ENCODE assay signal across 8 mouse cellular contexts in the genomic region with DNA sequence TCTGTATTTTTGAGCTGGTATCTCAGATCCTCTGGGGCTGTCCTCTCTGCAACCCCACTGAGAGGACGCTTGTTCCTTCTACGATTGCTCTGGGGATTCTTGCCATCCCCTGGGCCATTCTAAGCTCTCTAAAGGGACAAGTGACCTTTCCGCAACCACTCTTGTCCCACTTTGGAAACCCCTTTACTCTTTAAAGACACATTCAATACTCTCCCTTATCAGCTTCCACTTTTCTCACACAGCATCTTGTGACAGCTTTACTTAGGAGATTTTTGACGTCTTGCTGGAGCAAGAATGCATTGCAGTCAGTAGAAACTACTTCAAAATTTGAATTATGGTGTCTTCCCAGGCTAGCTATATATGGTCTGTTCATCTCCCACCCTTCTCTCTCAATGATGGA. TPM values are rescaled to one million over a fixed set of nuclear protein-coding genes. Genes with fewer than 3 reads are reported as not detected.
DNase-seq lines count a peak whose midpoint lies in the region; ATAC-seq and TF ChIP-seq lines count a peak whose summit lies in the region.

A gene (minus strand): TSS at position 101 of the 400 bp plus-strand sequence.

- TF ChIP-seq CTCF in ES-Bruce4 (IDR thresholded peaks at IDR 0.05; ENCODE audit: low read depth, low read length): no peak

- no peaks in the 10 kb centered on the region for H3K9me3 ChIP-seq in erythroblast, embryonic 14.5 days (ENCODE audit: control insufficient read depth, low read length)
- H3K9me3 ChIP-seq in ES-Bruce4 (replicated peaks; ENCODE audit: control insufficient read depth, insufficient read depth, low read length, poor library complexity, severe bottlenecking): no peaks in the 10 kb centered on the region
- no peaks in the 10 kb centered on the region for H3K9me3 ChIP-seq in forebrain, embryonic 15.5 days
- no peaks in the 10 kb centered on the region for H3K9me3 ChIP-seq in hindbrain, embryonic 14.5 days (ENCODE audit: control insufficient read depth, low read length)
- no peaks in the 10 kb centered on the region for H3K9me3 ChIP-seq in liver, embryonic 15.5 days (replicated peaks)

- H3K4me1 ChIP-seq in erythroblast, embryonic 14.5 days (ENCODE audit: control insufficient read depth): peaks cover 31% of the 10 kb centered on the region
- H3K4me1 ChIP-seq in ES-Bruce4 (ENCODE audit: control insufficient read depth, insufficient read depth, low read length): no peaks in the 10 kb centered on the region
- H3K4me1 ChIP-seq in forebrain, embryonic 15.5 days: peaks cover 30% of the 10 kb centered on the region
- peaks cover 25% of the 10 kb centered on the region for H3K4me1 ChIP-seq in hindbrain, embryonic 14.5 days (replicated peaks; ENCODE audit: control insufficient read depth, insufficient read depth, low read length)
- peaks cover 25% of the 10 kb centered on the region for H3K4me1 ChIP-seq in liver, embryonic 15.5 days (replicated peaks)

- H3K9ac ChIP-seq in ES-Bruce4 (ENCODE audit: low read depth, poor library complexity, severe bottlenecking): peak within 1 kb of the TSS; percentile 88
- H3K9ac ChIP-seq in forebrain, embryonic 15.5 days (replicated peaks): peak within 1 kb of the TSS; percentile 74
- peak within 1 kb of the TSS; percentile 79 for H3K9ac ChIP-seq in hindbrain, embryonic 14.5 days
- peak within 1 kb of the TSS; percentile 85 for H3K9ac ChIP-seq in liver, embryonic 15.5 days

- no peak for ATAC-seq in erythroblast, adult 5-6 weeks (replicated peaks; ENCODE audit: low FRiP score, poor library complexity, severe bottlenecking)
- ATAC-seq in forebrain, embryonic 15.5 days (replicated peaks): no peak
- no peak for ATAC-seq in hindbrain, embryonic 14.5 days (ENCODE audit: low FRiP score)
- no peak for ATAC-seq in liver, embryonic 15.5 days (ENCODE audit: insufficient read depth)

- TF ChIP-seq POLR2A in ES-Bruce4 (IDR thresholded peaks at IDR 0.05; ENCODE audit: insufficient read depth, low read length): no peak

- H3K36me3 ChIP-seq in erythroblast, embryonic 14.5 days (ENCODE audit: control insufficient read depth): peaks cover 43% of the 10 kb centered on the region
- H3K36me3 ChIP-seq in ES-Bruce4 (ENCODE audit: control insufficient read depth, insufficient read depth, low read length, poor library complexity, severe bottlenecking): peaks cover 30% of the 10 kb centered on the region
- peaks cover 31% of the 10 kb centered on the region for H3K36me3 ChIP-seq in forebrain, embryonic 15.5 days
- H3K36me3 ChIP-seq in hindbrain, embryonic 14.5 days (replicated peaks; ENCODE audit: control insufficient read depth, insufficient read depth): peaks cover 47% of the 10 kb centered on the region
- H3K36me3 ChIP-seq in liver, embryonic 15.5 days (replicated peaks): peaks cover 33% of the 10 kb centered on the region

- TF ChIP-seq EP300 in ES-Bruce4 (IDR thresholded peaks at IDR 0.05; ENCODE audit: insufficient read depth, low read depth, low read length): no peak

- H3K27me3 ChIP-seq in erythroblast, embryonic 14.5 days (ENCODE audit: control insufficient read depth): no peaks in the 10 kb centered on the region
- H3K27me3 ChIP-seq in ES-Bruce4 (ENCODE audit: control insufficient read depth, insufficient read depth, low read length, poor library complexity, severe bottlenecking): no peaks in the 10 kb centered on the region
- no peaks in the 10 kb centered on the region for H3K27me3 ChIP-seq in forebrain, embryonic 15.5 days
- no peaks in the 10 kb centered on the region for H3K27me3 ChIP-seq in hindbrain, embryonic 14.5 days (ENCODE audit: control insufficient read depth, insufficient read depth, low read length)
- no peaks in the 10 kb centered on the region for H3K27me3 ChIP-seq in liver, embryonic 15.5 days

- whole genome bisulfite sequencing in forebrain, embryonic 15.5 days: 90% methylated on average over 4 of the region's 4 CpGs
- WGBS in hindbrain, embryonic 14.5 days: 81% methylated on average over 4 of the region's 4 CpGs
- WGBS in liver, embryonic 15.5 days (ENCODE audit: insufficient replicate concordance): 65% methylated on average over 4 of the region's 4 CpGs

- H3K27ac ChIP-seq in ES-Bruce4 (ENCODE audit: insufficient read depth, low read length): peak within 1 kb of the TSS; percentile 54; the same call in 1 of the 2 replicates
- H3K27ac ChIP-seq in forebrain, embryonic 15.5 days (replicated peaks): peak within 1 kb of the TSS; percentile 86; the same call in 1 of the 2 replicates
- peak within 1 kb of the TSS; percentile 89; the same call in 1 of the 2 replicates for H3K27ac ChIP-seq in hindbrain, embryonic 14.5 days
- peak within 1 kb of the TSS; percentile 65 for H3K27ac ChIP-seq in liver, embryonic 15.5 days (replicated peaks)

- H3K4me3 ChIP-seq in erythroblast, embryonic 14.5 days (replicated peaks): peak within 1 kb of the TSS; percentile 93
- H3K4me3 ChIP-seq in ES-Bruce4 (ENCODE audit: low read depth, low read length): peak within 1 kb of the TSS; percentile 81
- H3K4me3 ChIP-seq in forebrain, embryonic 15.5 days: peak within 1 kb of the TSS; percentile 87
- peak within 1 kb of the TSS; percentile 66 for H3K4me3 ChIP-seq in hindbrain, embryonic 14.5 days (replicated peaks; ENCODE audit: low read length)
- peak within 1 kb of the TSS; percentile 85 for H3K4me3 ChIP-seq in liver, embryonic 15.5 days (replicated peaks)

- no peak for DNase-seq in hindbrain, embryonic 14.5 days (ENCODE audit: low spot score)
- no peak for DNase-seq in cerebellum, adult 8-10 months
- DNase-seq in thymus, postnatal 36 days: no peak

- peak within 1 kb of the TSS; percentile 97 for H3K4me2 ChIP-seq in forebrain, embryonic 15.5 days (replicated peaks)
- peak within 1 kb of the TSS; percentile 91 for H3K4me2 ChIP-seq in hindbrain, embryonic 14.5 days (replicated peaks)
- peak within 1 kb of the TSS; percentile 91 for H3K4me2 ChIP-seq in liver, embryonic 15.5 days

RNA-seq across cellular contexts. Expression of the gene that starts here (rescaled TPM):
- 0.51 and 0.58 TPM in 2 replicates for polyA plus RNA-seq in erythroblast, embryonic 14.5 days (2012)
- 0.38 TPM in 1 of 2 replicates, not detected in the other for total RNA-seq in erythroblast, adult 5-6 weeks (2015; ENCODE audit: low replicate concordance)
- 0.42 and 2.6 TPM in 2 replicates for total RNA-seq in erythroblast, adult 5-6 weeks (2017; ENCODE audit: low replicate concordance)
- 70.4 and 78.6 TPM in 2 replicates for polyA plus RNA-seq in ES-Bruce4 (2011; ENCODE audit: insufficient read depth, insufficient read length, low read depth, missing spikeins)
- polyA plus RNA-seq in forebrain, embryonic 15.5 days (2015; fragmentation: Nextera tagmentation; extraction: Ambion mirVana): 354 and 388 TPM in 2 replicates
- polyA plus RNA-seq in hindbrain, embryonic 14.5 days (2014; fragmentation: Nextera tagmentation; extraction: Ambion mirVana): 622 and 648 TPM in 2 replicates
- polyA plus RNA-seq in liver, embryonic 15.5 days (2015; fragmentation: Nextera tagmentation; extraction: Ambion mirVana): 25.4 and 27.1 TPM in 2 replicates

Comparison
In these comparisons a context has a peak if more than half of its experiments do, and no peak if none do; other contexts are left out.
1. RNA of the gene that starts here (polyA plus RNA-seq): 622 to 648 TPM in hindbrain, embryonic 14.5 days, 354 to 388 TPM in forebrain, embryonic 15.5 days, 70.4 to 78.6 TPM in ES-Bruce4 and 25.4 to 27.1 TPM in liver, embryonic 15.5 days; 0.51 to 0.58 TPM in erythroblast, embryonic 14.5 days; every median in the first group is over 10 times any median in the second.
2. Peak in every context shown above with its lines, with median percentiles within 50 percentile points of each other: H3K4me3 ChIP-seq, H3K27ac ChIP-seq, H3K9ac ChIP-seq and H3K4me2 ChIP-seq.